Mouse (Mus musculus) kidney, postnatal 4 days (tissue): ENCODE measurements around the gene Zbtb9.
"Not testable (repeated sequence)": the region's sequence is repeated elsewhere in the genome, so short reads cannot be mapped to it uniquely, and the experiment has no call there.

Source experiments
- DNase-seq, 2 experiments: peaks; one replicate each; pipeline ENCODE4 v3.0.0; 2021; ENCODE audit warnings: mixed read lengths in 2 of 2

Gene Zbtb9

DNA sequence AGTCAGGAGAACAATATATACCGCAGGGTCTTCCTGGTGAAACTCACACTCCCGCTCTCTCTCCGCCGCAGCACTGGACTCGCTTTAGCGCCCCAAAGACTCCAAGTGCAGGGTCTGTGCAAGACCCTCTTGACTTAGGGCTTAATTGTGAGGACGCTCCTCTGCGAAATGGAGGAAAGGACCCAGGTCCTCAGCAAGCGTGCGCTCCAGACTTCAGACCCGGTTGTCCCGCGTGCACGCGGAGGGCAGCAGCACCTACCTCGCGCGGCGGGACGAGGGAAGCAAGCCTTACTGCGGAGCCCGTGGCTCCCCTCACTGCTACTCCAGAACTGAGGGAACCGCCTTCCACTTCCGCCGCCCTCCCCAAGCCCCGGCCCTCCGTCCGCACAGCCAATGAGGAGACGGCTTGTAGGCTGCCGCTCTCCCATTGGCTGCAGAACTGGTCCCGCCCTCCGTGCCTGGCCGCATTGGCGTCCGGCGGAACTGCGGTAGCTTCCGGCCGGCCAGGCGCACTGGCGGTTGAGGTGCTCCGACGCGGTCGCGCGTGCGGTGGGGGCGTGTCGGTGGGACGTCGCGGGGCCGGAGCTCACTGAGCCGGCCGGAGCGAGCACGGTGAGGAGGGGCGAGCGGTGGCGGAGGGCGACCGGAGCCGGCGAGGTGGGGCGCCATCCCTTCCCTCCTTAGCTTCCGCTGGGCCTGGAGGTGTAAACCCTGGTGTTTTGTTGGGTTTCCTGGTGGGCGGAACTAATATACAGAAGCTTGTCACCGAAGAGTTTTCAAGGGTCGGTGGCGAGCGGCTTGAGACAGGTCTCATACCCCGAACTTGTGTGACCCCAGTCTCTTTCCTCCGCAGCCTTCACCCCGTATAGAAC is at the start of gene Zbtb9:
Gene Zbtb9, plus strand, starts transcription at position 465 of the 872 bp plus-strand sequence.
- DNase-seq: peak; percentile 96 to 98

DNA sequence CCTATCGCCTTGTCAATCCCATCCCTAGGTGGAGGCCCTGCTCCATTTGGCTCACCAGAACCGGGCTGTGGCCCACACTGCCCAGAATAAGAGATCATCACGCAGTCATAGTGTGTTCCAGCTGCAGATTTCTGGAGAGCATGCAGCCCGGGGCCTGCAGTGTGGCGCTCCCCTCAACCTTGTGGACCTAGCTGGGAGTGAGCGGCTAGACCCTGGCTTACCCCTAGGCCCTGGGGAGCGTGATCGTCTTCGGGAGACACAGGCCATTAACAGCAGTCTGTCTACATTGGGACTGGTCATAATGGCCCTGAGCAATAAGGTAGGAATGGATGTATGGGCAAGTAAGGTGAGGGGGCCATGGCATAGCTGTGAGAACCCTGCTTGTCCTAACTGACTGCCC is 47.6 kb upstream of the Zbtb9 start:
- DNase-seq: not testable (repeated sequence)

DNA sequence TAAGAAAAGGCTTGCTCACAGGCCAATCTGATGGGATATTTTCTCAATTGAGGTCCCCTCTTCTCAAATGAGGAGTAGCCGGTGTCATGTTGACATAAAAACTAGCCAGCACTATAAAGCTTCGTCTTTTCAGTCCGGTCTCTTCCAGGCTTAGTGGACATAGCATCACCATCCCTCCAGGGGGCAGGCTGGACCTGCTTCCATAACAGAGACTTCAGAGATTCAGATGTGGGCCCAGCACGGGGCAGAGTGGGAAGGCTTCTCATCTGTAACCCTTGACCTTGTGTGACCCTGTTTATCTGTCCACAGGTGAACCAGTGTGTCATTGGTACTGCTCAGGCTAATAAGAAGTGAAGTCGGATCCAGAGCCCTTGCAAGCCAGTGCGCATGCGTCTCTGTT is 41.2 kb upstream of the Zbtb9 start:
- DNase-seq: peak; percentile 71 to 80

DNA sequence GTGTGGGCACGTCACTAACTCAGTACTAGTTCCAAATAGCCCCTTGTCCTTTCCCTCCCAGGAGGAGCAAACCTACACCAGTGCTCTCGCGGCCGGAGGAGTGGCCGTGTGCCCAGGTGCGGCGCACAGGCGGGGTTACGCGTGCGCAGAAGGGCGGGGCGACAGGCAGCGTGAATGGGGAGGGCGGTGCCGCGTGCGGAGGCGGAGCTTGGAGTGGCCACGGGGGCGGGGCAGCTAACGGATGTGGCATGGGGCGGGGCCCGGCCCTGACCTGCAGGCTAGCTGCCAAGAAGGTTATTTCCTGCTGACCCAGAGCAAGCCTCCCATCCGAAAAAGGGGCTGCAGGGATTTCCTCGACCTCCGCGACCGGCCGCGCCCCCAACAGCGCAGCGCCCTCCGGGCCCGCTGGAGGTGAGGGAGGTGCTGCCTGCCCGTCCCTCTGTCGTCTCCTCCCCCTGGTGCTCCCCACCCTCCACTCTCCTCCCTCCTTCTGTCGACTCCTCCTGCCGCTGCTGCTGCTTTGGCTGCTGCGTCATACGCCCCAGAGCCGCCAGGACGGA is 40.0 kb upstream of the Zbtb9 start, which contains the start of gene Phf1:
Gene Phf1, plus strand, starts transcription at position 214 of the 560 bp plus-strand sequence.
- peak; percentile 99 for DNase-seq

DNA sequence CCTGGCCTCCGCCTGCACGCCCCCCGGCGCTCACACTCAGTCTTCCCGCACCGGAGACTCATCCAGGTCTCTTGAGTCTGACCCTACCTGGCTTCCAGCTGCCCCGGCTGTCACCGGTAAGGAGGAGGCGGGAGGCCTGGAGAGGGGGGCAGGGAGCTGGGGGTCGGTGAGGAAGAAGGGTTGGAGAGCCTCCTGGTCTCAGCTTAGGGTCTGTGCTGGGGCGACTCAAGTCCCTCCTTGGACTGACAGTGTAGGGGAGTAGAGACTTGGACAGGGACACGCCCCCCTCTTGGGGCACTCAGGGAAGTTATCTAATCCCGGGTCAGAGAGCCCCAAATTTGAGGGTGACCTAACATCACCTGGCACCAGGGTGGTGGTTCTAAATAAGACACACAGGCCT is 39.5 kb upstream of the Zbtb9 start:
- no peak for DNase-seq

DNA sequence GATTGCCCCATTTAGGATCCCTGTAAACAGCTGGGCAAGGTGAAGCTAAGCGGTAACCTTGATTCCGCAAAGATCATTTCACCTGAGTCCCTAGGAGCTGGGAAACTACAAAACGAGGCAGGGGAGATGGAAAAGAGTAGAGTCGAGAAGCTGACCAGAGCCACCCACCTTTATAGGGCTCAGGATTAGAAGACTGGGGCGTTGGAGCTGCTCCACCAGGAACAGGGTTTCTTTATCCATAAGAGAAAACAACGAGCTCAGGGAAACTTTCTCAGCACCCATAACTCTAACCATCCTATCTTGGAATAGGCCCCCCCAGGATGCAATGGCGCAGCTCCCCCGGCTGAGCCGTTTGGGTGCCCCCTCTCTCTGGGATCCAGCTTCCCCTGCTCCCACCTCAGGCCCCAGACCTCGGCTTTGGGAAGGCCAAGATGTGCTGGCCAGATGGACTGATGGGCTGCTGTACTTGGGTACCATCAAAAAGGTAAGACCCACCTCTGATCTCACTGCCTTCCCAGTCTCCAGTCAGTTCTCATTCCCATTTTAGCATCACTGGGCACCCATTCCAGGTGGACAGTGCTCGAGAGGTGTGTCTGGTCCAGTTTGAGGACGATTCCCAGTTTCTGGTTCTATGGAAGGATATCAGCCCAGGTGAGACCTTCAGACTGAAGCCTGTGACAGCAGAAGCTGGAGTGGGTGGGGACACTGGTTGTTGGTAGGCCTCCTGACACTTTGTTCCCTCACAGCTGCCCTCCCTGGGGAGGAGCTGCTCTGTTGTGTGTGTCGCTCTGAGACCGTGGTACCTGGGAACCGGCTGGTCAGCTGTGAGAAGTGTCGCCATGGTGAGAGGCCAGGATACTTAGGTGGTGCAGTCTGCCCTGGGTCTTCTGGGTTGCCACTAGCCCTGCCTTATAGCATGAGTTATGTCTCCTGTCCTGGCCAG is 38.8 kb upstream of the Zbtb9 start:
- no peak for DNase-seq

DNA sequence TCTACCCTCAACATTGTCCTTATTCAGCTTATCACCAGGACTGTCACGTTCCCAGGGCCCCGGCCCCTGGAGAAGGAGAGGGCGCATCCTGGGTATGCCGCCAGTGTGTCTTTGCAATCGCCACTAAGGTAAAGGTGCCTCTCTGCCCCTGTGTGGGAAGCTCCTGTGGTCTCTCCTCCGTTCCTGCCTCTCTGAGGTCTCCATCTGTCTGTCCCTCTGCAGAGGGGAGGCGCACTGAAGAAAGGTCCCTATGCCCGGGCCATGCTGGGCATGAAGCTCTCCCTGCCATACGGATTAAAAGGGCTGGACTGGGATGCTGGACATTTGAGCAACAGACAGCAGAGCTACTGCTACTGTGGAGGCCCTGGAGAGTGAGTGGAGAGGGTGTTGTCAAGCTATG is 37.9 kb upstream of the Zbtb9 start:
- no peak for DNase-seq

DNA sequence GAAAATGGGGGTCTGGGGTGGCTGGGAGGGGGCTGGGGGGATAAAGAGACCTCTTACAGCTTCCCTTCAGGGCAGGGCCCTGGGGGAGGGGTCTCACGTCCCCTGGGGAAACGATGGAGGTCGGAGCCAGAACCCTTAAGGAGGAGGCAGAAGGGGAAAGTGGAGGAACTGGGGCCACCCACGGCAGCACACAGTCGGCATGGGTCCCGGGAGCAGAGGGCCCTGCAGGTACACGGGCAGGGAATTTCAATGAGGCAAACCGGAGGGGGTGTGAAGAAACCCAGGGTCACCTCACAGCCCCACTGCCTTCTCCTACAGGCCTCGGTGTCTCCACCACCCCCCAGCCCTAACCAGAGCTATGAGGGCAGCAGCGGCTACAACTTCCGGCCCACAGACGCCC is 36.5 kb upstream of the Zbtb9 start:
- DNase-seq: no peak

DNA sequence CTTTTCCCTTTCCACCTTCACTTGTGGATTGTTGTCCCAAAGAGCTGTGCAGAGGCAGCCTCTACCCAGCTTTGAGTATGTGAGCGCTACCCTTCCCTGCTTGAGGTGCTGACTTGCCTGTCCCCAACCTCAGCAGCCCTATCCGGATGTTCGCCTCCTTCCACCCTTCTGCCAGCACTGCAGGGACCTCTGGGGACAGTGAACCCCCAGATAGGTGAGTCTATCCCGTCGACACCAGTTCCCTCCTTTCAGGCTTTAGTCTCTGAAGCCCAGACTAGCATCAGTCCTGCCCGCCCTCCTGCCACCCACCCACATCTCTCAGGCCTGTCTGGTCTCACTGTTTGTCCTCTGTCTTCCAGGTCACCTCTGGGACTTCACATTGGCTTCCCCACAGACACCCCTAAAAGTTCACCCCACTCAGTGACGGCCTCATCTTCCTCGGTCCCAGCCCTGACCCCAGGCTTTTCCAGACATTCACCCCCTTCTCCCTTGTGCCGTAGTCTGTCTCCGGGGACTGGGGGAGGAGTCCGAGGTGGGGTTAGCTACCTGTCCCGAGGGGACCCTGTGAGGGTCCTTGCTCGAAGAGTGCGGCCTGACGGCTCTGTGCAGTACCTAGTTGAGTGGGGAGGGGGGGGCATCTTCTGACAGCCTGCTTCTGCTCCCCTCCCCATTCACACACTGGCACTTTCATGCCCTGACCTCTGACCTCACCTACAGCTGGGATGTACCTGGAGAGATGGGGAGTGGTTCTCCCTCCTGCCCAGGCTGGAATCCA is 35.9 kb upstream of the Zbtb9 start:
- no peak for DNase-seq

DNA sequence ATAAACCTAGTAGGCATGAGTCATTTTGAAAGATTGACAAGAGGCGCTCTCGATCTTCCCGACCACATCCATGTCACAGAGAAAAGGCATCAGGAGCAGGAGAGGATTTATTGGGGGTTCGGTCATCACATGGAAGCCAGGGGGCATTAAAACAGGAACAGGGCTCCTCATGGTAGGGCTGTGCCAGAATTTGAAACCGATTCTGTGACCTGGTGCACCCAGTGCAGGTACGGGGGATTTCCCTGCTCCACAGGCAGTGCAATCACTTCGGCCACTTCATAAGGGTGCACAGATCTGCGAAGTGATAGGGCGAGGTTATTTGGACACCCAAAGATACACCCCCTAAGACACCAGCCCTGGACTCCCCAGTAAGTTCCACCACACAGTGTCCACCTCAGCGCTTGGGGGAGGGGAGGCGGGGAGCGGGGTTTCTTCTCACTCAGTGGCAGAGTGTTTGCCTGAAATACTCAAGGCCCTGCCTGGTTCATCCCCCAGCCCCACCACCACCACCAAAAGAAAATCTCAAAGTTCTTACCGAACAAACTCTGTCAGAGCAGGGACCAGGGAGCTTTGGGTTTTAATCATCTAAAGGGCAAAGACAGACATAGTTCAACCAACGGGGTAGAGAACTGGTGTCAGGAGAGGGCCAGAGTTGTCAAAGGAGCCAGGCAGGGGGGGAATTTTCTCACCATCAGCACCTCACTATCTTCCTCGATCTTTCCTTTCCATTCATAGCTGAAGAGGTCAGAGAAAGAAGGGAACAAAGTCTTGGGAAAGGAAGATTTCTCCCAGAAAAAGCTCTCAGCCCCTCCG is 34.9 kb upstream of the Zbtb9 start:
- DNase-seq: no peak

DNA sequence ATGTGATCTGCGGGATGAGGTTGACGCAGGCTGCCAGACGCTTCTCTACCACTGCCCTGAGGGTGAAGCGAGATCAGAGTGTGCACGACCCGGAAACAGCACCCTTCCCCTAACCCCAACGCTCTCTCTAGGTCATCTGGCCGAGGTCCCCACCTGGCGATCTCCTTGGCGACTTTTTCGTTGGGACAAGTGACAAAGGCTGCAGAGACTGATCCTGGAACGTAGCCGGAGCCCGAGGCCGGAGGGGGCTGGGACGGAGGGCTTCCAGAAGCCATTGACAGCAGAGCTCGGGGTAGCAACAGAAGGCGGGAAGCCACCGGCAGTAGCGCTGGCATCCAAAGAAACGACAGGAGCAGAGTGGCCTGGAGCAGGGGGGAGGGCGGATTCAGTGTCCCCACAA is 34.2 kb upstream of the Zbtb9 start:
- peak in 1 of 2 experiments; percentile 43 for DNase-seq

DNA sequence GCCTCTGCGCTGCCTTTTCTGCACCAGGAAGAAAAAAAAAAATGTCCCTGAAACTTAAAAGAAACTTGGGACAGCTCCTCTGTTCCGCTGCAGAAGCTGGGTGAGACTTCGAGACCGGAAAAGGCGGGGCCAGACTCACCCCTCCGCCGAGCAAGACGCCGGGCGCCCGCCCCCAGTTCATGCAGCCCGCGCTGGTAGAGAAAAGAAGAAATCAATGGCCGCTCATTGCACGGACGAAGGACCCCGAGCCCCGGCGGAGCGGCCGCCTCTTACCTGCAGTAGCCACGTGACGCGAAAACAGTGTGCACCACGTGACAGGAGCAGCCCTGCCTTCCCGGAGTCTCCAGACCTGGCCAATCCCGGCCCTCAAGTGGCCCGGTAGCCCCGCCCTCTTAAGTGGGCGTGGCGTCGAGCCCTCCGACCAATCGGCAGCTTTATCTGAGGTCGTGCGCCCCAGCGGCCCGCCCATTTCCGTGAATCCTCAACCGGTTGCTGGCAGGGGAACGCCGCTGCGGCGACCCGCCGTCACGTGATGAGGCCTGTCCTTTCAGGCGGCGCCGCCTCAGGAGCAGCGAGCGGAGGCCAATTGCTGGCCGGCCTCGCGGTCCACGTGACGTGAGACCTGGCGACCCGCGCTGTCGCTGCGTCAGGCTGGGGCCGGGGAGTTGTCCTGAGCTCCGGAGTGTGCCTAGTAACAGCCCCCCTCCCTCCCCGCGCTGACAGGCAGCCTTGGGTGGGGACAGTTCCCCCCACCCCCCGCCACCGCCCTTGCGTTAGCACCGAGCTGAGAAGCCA is 33.6 kb upstream of the Zbtb9 start, which contains the start of gene Cuta:
Gene Cuta, minus strand, starts transcription at position 392 of the 795 bp plus-strand sequence.
- peak; percentile 99 to 100 for DNase-seq

DNA sequence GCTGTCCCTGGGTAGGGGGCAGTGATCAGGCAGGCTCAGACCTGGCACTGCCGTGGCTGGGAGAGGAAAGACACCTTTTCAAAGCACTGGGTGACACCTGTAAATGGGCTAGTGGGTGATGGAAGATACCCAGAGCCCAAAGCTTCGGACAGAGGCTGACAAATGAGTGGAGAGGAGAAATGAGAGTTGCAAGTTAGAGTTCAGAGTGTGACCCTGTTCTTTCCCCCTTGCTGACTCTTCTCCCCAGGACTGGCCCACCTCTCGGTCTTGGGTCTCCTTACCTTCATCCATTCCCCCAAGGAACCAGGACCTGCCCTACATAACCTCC is 33.0 kb upstream of the Zbtb9 start:
- no peak for DNase-seq

DNA sequence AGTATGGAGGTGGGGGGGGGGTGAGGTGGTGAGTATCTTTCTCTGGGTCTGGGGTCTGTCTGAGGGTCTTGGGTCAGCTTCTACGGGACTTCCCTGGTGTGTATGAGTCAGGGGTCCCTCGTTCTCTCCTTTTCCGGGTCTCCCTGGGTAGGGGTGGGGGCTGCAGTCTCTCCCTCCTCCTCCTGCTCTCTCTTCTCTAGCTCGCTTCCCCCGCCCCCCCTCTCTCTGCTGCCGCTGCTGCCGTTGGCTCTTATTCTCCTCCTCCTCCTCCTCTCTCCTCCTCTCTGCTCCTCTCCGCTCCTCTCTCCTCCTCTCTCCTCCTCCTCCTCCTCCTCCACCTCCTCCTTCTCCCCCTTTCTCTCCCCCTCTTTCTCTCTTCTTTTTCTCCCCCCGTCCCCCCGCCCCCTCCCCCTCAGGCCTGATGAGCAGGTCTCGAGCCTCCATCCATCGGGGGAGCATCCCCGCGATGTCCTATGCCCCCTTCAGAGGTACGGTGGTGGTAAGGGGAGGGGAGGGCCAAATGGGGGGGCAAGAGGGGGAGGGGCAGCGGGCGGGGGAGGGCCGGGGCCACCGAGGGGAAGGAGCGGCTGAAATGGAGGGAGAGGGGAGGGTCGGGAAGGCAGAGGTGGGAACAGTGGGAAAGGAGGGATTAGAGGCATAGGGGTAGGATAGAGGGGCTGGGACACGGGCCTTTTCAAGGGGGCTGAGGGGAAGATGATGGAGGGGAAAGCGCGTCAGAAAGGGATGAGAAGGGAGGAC is 31.8 kb upstream of the Zbtb9 start, which contains the start of gene Syngap1:
Gene Syngap1, plus strand, starts transcription at position 223 of the 759 bp plus-strand sequence.
- peak; percentile 75 to 80 for DNase-seq

DNA sequence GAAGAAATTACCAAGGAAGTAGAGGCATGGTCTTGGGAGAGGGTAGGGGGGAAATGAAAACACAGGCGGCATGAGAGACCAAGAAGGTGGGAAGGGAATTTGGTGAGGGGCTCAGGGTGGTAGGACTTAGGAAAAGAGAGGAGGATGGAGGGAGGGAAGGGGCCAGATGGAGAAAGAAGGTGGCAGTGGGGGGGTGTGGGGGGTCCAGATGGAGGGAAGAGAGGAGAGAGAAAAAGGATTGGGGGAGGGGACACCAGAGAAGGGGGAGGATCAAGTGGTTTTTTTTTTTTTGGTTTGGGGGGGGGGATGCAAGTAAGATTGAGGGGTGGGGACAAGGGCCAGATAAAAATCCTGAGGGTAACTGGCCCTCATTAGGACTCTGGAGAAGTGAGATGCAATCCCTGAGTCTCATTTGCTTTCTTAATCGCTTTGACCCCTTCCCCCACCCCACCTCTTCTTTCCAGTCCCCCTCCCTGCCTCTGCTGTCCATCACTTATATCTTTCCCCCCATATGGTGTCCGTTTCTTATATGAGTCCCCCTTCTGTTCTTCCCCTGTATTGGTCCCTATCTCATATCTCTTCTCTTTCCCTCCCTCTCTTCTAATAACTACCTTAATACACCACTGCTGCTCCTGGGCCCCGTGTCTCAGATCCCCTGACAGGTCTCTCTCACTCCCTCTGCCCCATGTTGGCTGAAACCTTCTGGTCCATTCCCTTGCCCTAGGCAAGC is 31.0 kb upstream of the Zbtb9 start:
- DNase-seq: no peak

DNA sequence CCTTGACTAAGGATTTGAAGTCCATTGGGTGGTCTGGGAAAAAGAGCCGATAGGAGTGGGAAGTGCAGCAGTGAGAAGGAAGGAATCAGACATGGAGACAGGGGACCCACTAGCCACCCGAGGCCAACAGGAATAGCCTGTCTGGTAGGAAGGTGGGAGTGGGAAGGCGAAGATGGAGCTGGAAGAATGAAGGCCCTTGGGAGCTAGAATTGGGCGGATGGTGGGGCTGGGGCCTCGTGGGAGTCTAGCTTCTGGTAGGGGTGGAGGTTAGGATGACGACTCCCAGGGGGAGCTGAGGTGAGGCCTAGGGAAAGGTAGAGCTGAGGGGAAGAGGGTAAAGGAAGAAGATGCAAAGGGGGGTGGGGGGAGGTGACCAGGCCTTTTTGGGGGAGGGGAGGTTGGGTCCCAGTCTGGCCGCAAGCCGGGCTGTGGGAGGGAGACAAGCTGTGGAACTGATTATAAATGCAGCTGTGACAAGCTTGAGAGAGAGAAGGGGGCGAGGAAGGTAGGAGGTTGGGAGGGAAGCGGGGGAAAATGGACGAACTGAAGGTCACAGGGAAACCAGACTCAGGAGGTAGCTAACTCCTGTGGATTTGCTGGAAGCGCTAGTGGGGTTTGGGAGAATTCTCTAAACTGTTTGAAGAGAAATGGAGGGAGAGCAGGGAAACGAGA is 27.0 kb upstream of the Zbtb9 start:
- peak in 1 of 2 experiments; percentile 45 for DNase-seq

DNA sequence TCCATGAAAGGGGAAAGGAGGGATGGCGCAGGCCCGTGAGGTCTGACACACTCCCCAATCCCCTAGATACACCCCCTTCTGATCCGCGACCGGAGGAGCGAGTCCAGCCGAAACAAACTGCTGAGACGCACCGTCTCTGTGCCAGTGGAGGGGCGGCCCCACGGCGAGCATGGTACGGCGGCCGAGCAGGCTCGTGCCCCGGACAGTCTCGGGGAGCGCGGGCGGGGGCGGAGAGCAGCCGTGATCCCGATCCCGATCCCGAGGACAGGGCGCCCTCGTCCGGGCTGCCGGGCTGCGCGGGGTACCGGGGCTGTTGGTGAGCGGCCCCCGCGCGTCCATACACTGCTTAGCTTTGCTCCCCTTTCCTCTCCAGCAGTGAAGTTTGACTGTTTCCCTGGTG is 26.4 kb upstream of the Zbtb9 start:
- DNase-seq: peak; percentile 84 to 90
